Mouse (Mus musculus) testis, adult 2 months (tissue): ENCODE data around the gene Artn. TPM values are rescaled to one million over a fixed set of nuclear protein-coding genes. Genes with fewer than 3 reads are reported as not detected.

Source experiments
- H3K27ac ChIP-seq: fragments of 200-500 bp; 2 replicates; pipeline ENCODE4 v1.5.1; 2012; ENCODE audit warnings: low read depth, low read length; ENCODE audit not compliant: control insufficient read depth, insufficient read depth
- H3K27me3 ChIP-seq: fragments of 200-500 bp; 2 replicates; pipeline ENCODE4 v1.6.1; 2012; ENCODE audit warnings: mild to moderate bottlenecking, low read length, moderate library complexity; ENCODE audit not compliant: control insufficient read depth, insufficient read depth
- H3K36me3 ChIP-seq: fragments of 200-500 bp; 2 replicates; pipeline ENCODE4 v1.6.1; 2012; ENCODE audit warnings: mild to moderate bottlenecking, low read length; ENCODE audit not compliant: control insufficient read depth, insufficient read depth
- H3K4me1 ChIP-seq: fragments of 200-500 bp; 2 replicates; pipeline ENCODE4 v1.6.1; 2012; ENCODE audit warnings: low read length; ENCODE audit not compliant: control insufficient read depth, insufficient read depth
- H3K4me3 ChIP-seq: fragments of 200-500 bp; 2 replicates; pipeline ENCODE4 v1.5.1; 2012; ENCODE audit warnings: low read depth, mild to moderate bottlenecking, low read length, moderate library complexity, mixed read lengths; ENCODE audit not compliant: control insufficient read depth
- CTCF ChIP-seq: fragments of 200-500 bp; IDR thresholded peaks from 2 replicates; pipeline ENCODE4 v1.5.1; 2012; ENCODE audit warnings: low read depth, mild to moderate bottlenecking, inconsistent platforms, low read length, moderate library complexity; ENCODE audit not compliant: control insufficient read depth, insufficient read depth, insufficient replicate concordance
- POLR2A ChIP-seq: fragments of 200-500 bp; IDR thresholded peaks from 2 replicates; pipeline ENCODE4 v1.6.1; 2012; ENCODE audit warnings: low read depth, mild to moderate bottlenecking, inconsistent platforms, low read length, moderate library complexity; ENCODE audit not compliant: control insufficient read depth
- polyA plus RNA-seq: library from polyadenylated mRNA; depleted of rRNA; stranded (reverse); fragments of >200 nt; gene quantifications from 2 replicates; pipeline ENCODE4 v1.2.3, GENCODE M21; 2012

The Artn gene
- polyA plus RNA-seq, 1 experiment: 9.0 TPM

DNA sequence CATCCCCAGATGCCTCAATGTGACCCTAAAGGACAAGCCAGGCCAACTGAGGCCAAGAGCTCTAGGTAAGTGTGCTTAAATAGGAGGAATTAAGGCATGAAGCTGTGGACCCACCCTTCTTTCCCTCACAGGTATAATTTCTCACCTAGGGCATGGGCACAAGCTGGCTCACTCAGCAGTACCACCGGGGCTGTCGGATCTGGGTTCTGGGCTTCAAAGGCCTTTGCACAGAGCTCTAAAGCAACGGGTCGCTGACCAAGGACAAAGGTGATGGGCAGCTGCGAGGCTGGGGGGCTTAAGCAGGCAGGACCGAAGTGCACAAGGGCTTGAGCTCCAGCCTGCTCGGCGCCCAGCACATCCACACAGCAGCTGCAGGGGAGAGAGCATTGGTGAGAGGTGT is 38.8 kb downstream of the Artn start:
- Histone ChIP-seq H3K27ac (no peak overlapping the region), H3K4me1 (peaks cover 14% of the 10 kb centered on the region), H3K36me3 (no peaks in the 10 kb centered on the region; the same call in 1 of the 2 replicates), H3K4me3 (no peak overlapping the region), H3K27me3 (no peaks in the 10 kb centered on the region)
- TF ChIP-seq CTCF (no peak), POLR2A (no peak)

- Histone ChIP-seq H3K27ac (no peak overlapping the region), H3K4me1 (peaks cover 14% of the 10 kb centered on the region), H3K27me3 (no peaks in the 10 kb centered on the region), H3K4me3 (no peak overlapping the region), H3K36me3 (no peaks in the 10 kb centered on the region; the same call in 1 of the 2 replicates)
- peak; percentile 39; the same call in 1 of the 2 replicates for TF ChIP-seq POLR2A
- TF ChIP-seq CTCF: no peak
Measured at GRCm38 (mm10) chr4:117890031-117890430, 39.5 kb downstream of the Artn start.

- Histone ChIP-seq H3K36me3 (no peaks in the 10 kb centered on the region; the same call in 1 of the 2 replicates), H3K27ac (no peak overlapping the region), H3K4me1 (peaks cover 14% of the 10 kb centered on the region), H3K27me3 (no peaks in the 10 kb centered on the region), H3K4me3 (no peak overlapping the region)
- no peak for TF ChIP-seq CTCF
- TF ChIP-seq POLR2A: 0 out of 2 replicates have a peak, but pooled peaks have one; percentile 45
Measured at GRCm38 (mm10) chr4:117889471-117889870, 40.1 kb downstream of the Artn start.

- Histone ChIP-seq H3K27me3 (no peaks in the 10 kb centered on the region), H3K4me1 (peaks cover 16% of the 10 kb centered on the region), H3K4me3 (peak overlapping the region; percentile 91), H3K36me3 (no peaks in the 10 kb centered on the region; the same call in 1 of the 2 replicates), H3K27ac (no peak overlapping the region)
- TF ChIP-seq POLR2A: no peak
- TF ChIP-seq CTCF: no peak
Measured at GRCm38 (mm10) chr4:117887920-117888319, 41.6 kb downstream of the Artn start.

GRCm38 (mm10) chr4:117887133-117887532 is 42.4 kb downstream of the Artn start, which contains the start of gene Atp6v0b:
Atp6v0b (minus strand) TSS chr4:117887333.
- Histone ChIP-seq H3K4me3 (peak within 1 kb of the TSS; percentile 91), H3K36me3 (no peaks in the 10 kb centered on the region; the same call in 1 of the 2 replicates), H3K4me1 (peaks cover 16% of the 10 kb centered on the region), H3K27me3 (no peaks in the 10 kb centered on the region), H3K27ac (peak within 1 kb of the TSS; percentile 92)
- TF ChIP-seq POLR2A: peak; percentile 93
- no peak for TF ChIP-seq CTCF

DNA sequence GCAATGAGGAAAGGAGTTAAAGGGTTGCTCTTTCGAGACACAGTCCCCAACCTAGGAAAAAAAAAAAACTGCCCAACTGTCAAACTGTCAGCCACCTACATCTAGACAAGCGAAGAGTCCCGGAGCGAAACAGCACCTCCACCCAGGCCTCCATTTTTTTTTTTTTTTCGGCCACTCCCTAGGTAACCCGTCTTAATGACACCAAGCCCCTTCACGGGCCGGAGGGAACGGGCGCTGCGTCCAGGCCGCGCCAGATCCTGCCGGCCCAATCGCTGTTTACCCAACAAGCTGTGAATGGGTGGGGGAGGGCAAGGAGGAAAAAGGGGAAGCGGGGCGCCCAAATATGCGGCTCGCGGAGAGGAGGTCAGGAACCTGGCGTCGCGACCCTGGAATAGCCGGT is 42.9 kb downstream of the Artn start:
- peaks cover 16% of the 10 kb centered on the region for H3K4me1 ChIP-seq

GRCm38 (mm10) chr4:117885994-117886393 is 43.6 kb downstream of the Artn start:
- Histone ChIP-seq H3K4me3 (peak overlapping the region; percentile 91), H3K27ac (peak overlapping the region; percentile 92), H3K27me3 (no peaks in the 10 kb centered on the region), H3K36me3 (no peaks in the 10 kb centered on the region; the same call in 1 of the 2 replicates), H3K4me1 (peaks cover 14% of the 10 kb centered on the region)
- no peak for TF ChIP-seq CTCF
- TF ChIP-seq POLR2A: no peak

More for the DNA sequence above, 42.9 kb downstream of the Artn start:
- H3K4me3 ChIP-seq: peak overlapping the region; percentile 91
- H3K27me3 ChIP-seq: no peaks in the 10 kb centered on the region
- TF ChIP-seq CTCF: no peak
- no peak for TF ChIP-seq POLR2A
- H3K36me3 ChIP-seq: no peaks in the 10 kb centered on the region; the same call in 1 of the 2 replicates
- peak overlapping the region; percentile 92 for H3K27ac ChIP-seq
